Mouse (Mus musculus): ENCODE data around the gene Plekhn1. TPM values are rescaled to one million over a fixed set of nuclear protein-coding genes. Genes with fewer than 3 reads are reported as not detected.

The Plekhn1 gene
- 24.1 and 29.6 TPM in 2 replicates for total RNA-seq (2021)
- long read RNA-seq, transcript Plekhn1-201 (12 exons, 3,014 nt): major isoform, 28 of 62 reads
- long read RNA-seq, partial matches to known transcripts: 10 of 62 reads
- long read RNA-seq, other reads (novel, unspliced or antisense): 24 of 62 reads

GRCm38 (mm10) chr4:156234701-156235213, at the start of gene Plekhn1:
Gene Plekhn1, minus strand, starts transcription at chr4:156234857.
- DNase-seq: peak; percentile 83

- no peak for DNase-seq
These were observed 20.6 kb upstream of the Plekhn1 start, which contains the start of gene Samd11 for GRCm38 (mm10) chr4:156255078-156255839. Gene Samd11, minus strand, starts transcription at chr4:156255657.

- no peak for DNase-seq
These were observed 19.9 kb upstream of the Plekhn1 start for GRCm38 (mm10) chr4:156254361-156255077.

GRCm38 (mm10) chr4:156253043-156253442, 18.4 kb upstream of the Plekhn1 start:
- DNase-seq: no peak

DNA sequence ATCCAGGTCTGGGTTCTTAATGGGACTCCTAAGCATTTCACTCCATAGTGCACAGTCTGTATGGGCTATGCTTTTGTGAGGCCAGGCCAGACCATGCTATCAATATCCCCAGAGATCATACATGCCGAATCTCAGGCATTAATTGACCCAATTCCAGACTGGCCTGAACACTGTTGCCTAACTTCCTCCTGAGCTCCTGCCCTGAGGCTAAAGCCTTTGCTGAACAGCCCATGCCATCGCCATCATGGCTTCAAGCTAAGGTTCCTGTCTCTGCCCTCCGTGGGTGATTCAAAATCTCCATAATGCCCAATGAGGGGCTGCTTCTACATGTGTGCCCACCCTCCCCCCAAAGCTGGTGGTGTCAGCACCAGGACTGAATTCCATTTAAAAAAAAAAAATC, 18.0 kb upstream of the Plekhn1 start:
- no peak for DNase-seq

DNA sequence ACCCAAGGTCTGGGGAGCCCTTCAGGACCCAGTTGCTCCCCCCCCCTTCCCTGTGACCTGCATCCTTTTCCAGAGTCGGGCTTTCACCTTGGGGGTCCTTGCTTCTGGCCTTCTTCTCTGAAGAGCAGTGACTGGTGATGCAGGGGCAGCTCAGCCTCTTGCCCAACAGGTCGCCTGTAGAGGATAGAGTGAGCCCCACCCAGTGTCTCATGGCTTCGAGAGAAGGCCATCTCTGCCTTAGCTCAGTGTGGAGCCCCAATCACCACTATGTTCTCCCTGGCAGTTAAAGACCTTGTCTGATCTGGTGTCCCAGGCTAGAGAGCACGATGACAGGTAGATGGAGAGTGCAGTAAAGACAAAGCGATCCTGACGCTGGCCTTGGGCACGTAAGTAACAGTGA, 17.5 kb upstream of the Plekhn1 start:
- DNase-seq: no peak

DNA sequence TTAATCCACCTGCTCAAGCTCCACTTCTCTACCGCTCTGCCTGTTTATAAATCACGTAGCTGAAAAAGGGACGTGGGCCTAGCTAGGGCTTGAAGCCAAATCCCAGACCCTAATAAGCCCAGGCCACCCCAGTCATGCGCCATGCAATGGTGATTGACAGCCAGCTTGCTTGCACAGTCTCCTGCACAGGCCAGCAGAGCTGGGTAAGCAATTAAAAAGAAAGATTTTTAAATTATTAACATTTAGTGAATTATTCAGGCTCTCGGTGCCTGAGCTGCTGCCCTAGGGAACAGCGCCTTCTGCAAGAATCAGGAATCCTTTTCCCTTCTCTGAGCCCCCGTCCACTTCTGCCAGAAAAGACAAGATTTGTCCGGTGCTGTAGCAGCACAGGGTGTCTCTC, 16.4 kb upstream of the Plekhn1 start:
- DNase-seq: no peak

DNA sequence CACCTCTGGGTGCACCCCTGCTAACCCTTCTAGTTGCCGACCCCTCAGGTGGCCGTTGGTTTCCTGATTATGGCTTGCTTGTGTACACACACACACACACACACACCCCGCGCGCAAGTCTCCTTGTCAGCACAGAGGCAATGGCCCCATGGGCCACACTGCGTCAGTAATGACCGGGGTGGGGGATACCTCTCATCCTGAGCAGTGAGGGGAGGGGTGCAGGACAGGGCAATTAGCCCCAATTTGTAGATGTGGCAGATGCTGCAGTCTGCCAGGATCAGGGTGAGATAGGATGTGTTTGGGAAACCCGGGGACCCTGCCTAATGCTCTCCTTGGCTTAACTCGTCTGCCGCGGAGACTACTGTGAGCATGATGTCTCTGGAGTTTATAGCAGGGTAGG, 14.9 kb upstream of the Plekhn1 start:
- no peak for DNase-seq

DNA sequence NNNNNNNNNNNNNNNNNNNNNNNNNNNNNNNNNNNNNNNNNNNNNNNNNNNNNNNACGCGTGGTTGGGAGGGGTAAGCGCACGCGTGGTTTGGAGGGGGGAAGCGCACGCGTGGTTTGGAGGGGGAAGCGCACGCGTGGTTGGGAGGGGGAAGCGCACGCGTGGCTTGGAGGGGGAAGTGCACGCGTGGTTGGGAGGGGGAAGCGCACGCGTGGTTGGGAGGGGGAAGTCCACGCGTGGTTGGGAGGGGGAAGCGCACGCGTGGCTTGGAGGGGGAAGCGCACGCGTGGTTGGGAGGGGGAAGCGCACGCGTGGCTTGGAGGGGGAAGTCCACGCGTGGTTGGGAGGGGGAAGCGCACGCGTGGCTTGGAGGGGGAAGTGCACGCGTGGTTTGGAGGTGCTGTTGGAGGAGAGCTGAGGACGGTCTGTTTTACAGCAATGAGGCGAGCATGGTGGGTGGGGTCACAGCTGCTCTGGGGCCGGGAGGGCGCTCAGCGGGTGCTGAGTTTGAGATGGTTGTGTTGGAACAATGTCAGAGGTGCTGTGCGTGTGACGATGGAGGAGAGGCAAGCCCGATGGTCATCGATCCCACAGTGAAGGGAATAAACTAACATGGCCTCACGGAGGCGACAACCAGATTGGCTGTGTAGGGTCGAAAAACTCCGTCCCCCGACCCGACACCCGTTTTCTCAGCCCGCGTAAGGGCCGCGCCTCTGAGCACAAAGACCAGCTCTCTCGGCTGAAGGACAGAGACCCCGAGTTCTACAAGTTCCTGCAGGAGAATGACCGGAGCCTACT, 2.2 kb upstream of the Plekhn1 start:
- no peak for DNase-seq

DNA sequence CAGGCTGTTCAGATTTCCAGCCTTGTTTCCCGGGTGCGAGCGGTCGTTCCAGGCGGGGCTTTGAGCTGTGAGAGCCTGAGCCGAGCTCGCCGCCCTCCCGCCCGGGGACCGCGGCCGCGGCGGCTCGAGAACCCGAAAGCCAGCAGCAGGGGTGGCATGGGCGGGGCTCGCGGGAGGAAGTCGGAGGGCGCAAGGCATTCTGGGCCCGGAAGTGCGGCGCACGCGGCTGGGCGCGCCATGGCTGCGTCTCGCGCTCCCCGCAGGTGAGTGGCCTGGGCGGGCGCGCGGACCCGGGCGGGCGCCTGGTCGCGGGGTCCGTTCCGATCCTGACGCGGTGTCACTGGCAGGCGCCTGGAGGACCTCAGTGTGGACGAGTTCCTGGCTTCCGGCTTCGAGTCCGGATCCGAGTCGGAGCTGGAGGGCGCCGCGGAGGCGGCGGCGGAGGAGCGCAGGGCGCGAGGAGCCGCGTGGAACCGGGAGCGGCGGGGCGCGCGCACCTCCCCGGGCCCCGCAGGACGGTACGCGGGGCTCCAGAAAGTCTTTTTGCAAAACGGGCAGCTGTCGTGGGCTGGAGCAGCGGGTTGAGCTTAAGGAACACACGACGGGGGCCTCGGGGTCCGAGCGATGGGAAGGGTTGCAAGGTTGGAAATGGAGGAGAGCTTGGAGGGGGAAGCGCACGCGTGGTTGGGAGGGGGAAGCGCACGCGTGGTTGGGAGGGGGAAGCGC, 1.3 kb upstream of the Plekhn1 start, which contains the start of gene Noc2l:
Noc2l (plus strand) TSS at position 203 of the 726 bp plus-strand sequence.
- peak; percentile 93 for DNase-seq

DNA sequence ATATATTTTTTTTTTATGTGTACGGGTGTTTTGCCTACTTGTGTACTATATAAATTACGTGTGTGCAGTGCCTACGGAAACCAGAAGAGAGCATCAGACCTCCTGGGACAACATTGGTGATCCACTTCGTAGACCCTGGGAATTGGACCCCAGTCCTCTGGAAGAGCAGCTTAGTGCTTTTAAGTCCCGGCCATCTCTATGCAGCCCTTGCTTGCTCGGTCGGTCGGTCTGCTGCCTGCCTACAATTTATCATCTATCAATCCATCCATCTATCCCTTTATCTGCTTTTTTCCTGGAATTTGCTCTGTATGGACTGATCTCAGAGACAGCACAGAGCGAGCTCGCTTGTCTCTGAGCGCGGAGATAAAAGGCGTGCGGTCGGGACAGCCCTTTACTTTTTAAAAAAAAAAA, 708 bp upstream of the Plekhn1 start:
- no peak for DNase-seq

- peak; percentile 50 for DNase-seq
These were observed 596 bp downstream of the Plekhn1 start for GRCm38 (mm10) chr4:156234021-156234501.

GRCm38 (mm10) chr4:156228393-156229024, 6.1 kb downstream of the Plekhn1 start:
- DNase-seq: peak; percentile 50

DNA sequence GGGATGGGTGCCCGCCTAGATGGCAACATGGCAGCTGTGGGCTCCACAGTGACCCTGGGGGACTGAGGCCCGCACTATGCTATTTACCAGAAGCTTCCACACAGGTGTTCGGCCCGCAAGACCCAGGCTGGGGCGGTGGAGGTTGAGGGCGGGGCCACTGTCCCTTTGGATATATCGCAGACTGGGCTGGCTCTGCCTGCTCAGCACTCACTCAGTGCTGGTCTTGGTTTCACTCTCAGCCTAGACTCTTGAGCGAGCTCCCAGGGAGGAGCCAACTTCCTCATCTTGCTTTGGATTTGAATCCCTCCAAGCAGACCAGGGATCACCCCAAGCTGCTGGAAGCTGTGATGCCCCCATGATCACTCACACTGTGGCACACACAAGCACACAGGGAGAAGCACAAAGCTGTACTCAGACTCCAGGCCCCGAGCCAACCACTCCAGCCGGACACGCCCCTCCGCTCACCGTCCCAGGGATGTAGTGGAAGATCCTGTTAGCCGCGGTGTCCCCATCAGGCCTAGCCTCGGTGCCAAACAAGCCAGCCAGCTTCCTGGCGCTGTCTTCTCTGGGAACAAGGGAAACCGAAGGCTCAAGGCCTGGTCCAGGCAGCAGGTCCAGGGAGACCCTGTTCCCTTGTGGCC, 6.8 kb downstream of the Plekhn1 start:
- DNase-seq: peak; percentile 24

- no peak for DNase-seq
These were observed 10.4 kb downstream of the Plekhn1 start for GRCm38 (mm10) chr4:156224276-156224675.

GRCm38 (mm10) chr4:156219936-156220335, 14.7 kb downstream of the Plekhn1 start:
- DNase-seq: no peak

- DNase-seq: no peak
These were observed 16.8 kb downstream of the Plekhn1 start for GRCm38 (mm10) chr4:156217838-156218237.

- no peak for DNase-seq
These were observed 17.5 kb downstream of the Plekhn1 start for GRCm38 (mm10) chr4:156217022-156217669.

- no peak for DNase-seq
These were observed 18.5 kb downstream of the Plekhn1 start for GRCm38 (mm10) chr4:156216196-156216595.

- DNase-seq: peak; percentile 84
These were observed 19.0 kb downstream of the Plekhn1 start, which contains the start of gene Perm1 for GRCm38 (mm10) chr4:156215649-156216048. Gene Perm1, plus strand, starts transcription at chr4:156215868.

Data from adrenal gland, postnatal 25 days (tissue).